Comparison of ENCODE assay signal across 26 mouse cellular contexts in genomic region chr12:118068785-118069184, GRCm38 (mm10).
DNase-seq lines count a peak whose midpoint lies in the region; ATAC-seq and TF ChIP-seq lines count a peak whose summit lies in the region.
"Had no signal": no experiment of that assay in that cellular context is flagged by ENCODE, and none has a peak within 500 bp of the region (broad histone marks: within the 10 kb centered on the region; RNA-seq: fewer than 3 reads in every experiment).

No protein-coding gene starts in this region.

- H3K27me3 ChIP-seq in cerebellum, adult 2 months (ENCODE audit: control insufficient read depth, insufficient read depth, low read length) = no peaks in the 10 kb centered on the region
- H3K27me3 ChIP-seq: CH12.LX; embryonic facial prominence, embryonic 13.5 days; embryonic facial prominence, embryonic 15.5 days; forebrain, embryonic 12.5 days; Patski had no signal

- H3K27ac ChIP-seq in cerebellum, adult 2 months (ENCODE audit: insufficient read depth, low read length) = 0 out of 2 replicates have a peak overlapping the region, but pooled peaks have one; percentile 30
- H3K27ac ChIP-seq: embryonic facial prominence, embryonic 13.5 days; embryonic facial prominence, embryonic 15.5 days; forebrain, embryonic 10.5 days; forebrain, embryonic 12.5 days had no signal

- 93% methylated on average over 4 of the region's 4 CpGs for WGBS in cerebellum, adult 2 months

- H3K4me3 ChIP-seq in cerebellum, adult 2 months (replicated peaks; ENCODE audit: insufficient read depth, low read depth, low read length) = no peak overlapping the region
- H3K4me3 ChIP-seq: embryonic facial prominence, embryonic 13.5 days; embryonic facial prominence, embryonic 15.5 days; erythroblast, embryonic 14.5 days; forebrain, embryonic 10.5 days; forebrain, embryonic 12.5 days had no signal

- DNase-seq in cerebellum, adult 2 months = no peak
- no peak for DNase-seq in cerebellum, postnatal 10 days
- DNase-seq in layer of hippocampus, adult 9-11 months = peak; percentile 20
- DNase-seq in layer of hippocampus, postnatal 14 days (ENCODE audit: low spot score in 2 of 2) = no peak
- no peak for DNase-seq in heart, adult 11 months
- DNase-seq: adrenal gland, adult 8-10 months; adrenal gland, postnatal 14 days; adrenal gland, postnatal 36 days; B cell, adult 2 months; cerebellum, adult 11-12 months; cerebellum, adult 8-10 months; cerebellum, adult 9-11 months; cerebellum, postnatal 25 days; embryo, embryonic 11 days had no signal

- H3K4me1 ChIP-seq in cerebellum, adult 2 months (ENCODE audit: control insufficient read depth, insufficient read depth, low read length) = no peaks in the 10 kb centered on the region; the same call in 1 of the 2 replicates
- H3K4me1 ChIP-seq: embryonic facial prominence, embryonic 13.5 days; embryonic facial prominence, embryonic 15.5 days; forebrain, embryonic 10.5 days; forebrain, embryonic 12.5 days had no signal

- peak; percentile 50 for ATAC-seq in megakaryocyte progenitor cell, adult 5-6 weeks (replicated peaks; ENCODE audit: poor library complexity)
- ATAC-seq: activated CD4-positive, CD25-positive, alpha-beta regulatory T cell, adult 4 months; CD4-positive, CD25-positive, alpha-beta regulatory T cell, adult 4 months; forebrain, embryonic 14.5 days; forebrain, embryonic 16.5 days; Patski had no signal

- no peak for TF ChIP-seq CTCF in cerebellum, adult 2 months (IDR thresholded peaks at IDR 0.05; ENCODE audit: borderline replicate concordance, insufficient read depth, low read depth, low read length)

- TF ChIP-seq POLR2A in cerebellum, adult 2 months (IDR thresholded peaks at IDR 0.05; ENCODE audit: borderline replicate concordance, insufficient read depth, low read length) = no peak
